Mouse (Mus musculus): ENCODE results near the gene Nek10. TPM values are rescaled to one million over a fixed set of nuclear protein-coding genes. Genes with fewer than 3 reads are reported as not detected.
"Not testable (repeated sequence)": the region's sequence is repeated elsewhere in the genome, so short reads cannot be mapped to it uniquely, and the experiment has no call there.

Nek10 gene
- polyA plus RNA-seq, 2 experiments, result 0.04 to 0.08 TPM

- Histone ChIP-seq H3K4me2 (replicated peaks; ENCODE audit: low read depth, low read length, severe bottlenecking) (no peak overlapping the region), H3K4me1 (ENCODE audit: control insufficient read depth, insufficient read depth, low read length) (no peaks in the 10 kb centered on the region), H3K9ac (ENCODE audit: low read depth, low read length, severe bottlenecking) (no peak overlapping the region), H3K4me3 (replicated peaks; ENCODE audit: low read length) (no peak overlapping the region), H3K9me3 (ENCODE audit: control insufficient read depth, low read length) (no peaks in the 10 kb centered on the region), H3K27me3 (ENCODE audit: control insufficient read depth, insufficient read depth, low read length) (no peaks in the 10 kb centered on the region), H3K36me3 (ENCODE audit: control insufficient read depth, insufficient read depth, low read length) (no peaks in the 10 kb centered on the region), H3K27ac (replicated peaks; ENCODE audit: low read depth, low read length) (no peak overlapping the region)
- peak; percentile 79 for ATAC-seq (ENCODE audit: low FRiP score, low read depth)
- peak; percentile 75 for DNase-seq (ENCODE audit: low spot score)
- TF ChIP-seq POLR2A (IDR thresholded peaks at IDR 0.05; ENCODE audit: borderline replicate concordance, extremely low read depth, insufficient read depth, insufficient read length), result no peak
- 47% methylated on average over 11 of the region's 11 CpGs for WGBS
These were observed 181.8 kb downstream of the Nek10 start for GRCm38 (mm10) chr14:14984710-14985647.

GRCm38 (mm10) chr14:14987403-14987802 lies 184.2 kb downstream of the Nek10 start:
- no peaks in the 10 kb centered on the region for H3K36me3 ChIP-seq (ENCODE audit: control insufficient read depth, insufficient read depth, low read length)
- H3K9me3 ChIP-seq (ENCODE audit: control insufficient read depth, low read length), result no peaks in the 10 kb centered on the region
- no peak overlapping the region for H3K4me3 ChIP-seq (replicated peaks; ENCODE audit: low read length)
- no peak for TF ChIP-seq POLR2A (IDR thresholded peaks at IDR 0.05; ENCODE audit: borderline replicate concordance, extremely low read depth, insufficient read depth, insufficient read length)
- WGBS, result 59% methylated on average over 1 of the region's 1 CpGs
- H3K27me3 ChIP-seq (ENCODE audit: control insufficient read depth, insufficient read depth, low read length), result no peaks in the 10 kb centered on the region
- DNase-seq (ENCODE audit: low spot score) (no peak), ATAC-seq (ENCODE audit: low FRiP score, low read depth) (no peak)
- H3K4me2 ChIP-seq (replicated peaks; ENCODE audit: low read depth, low read length, severe bottlenecking), result no peak overlapping the region
- H3K4me1 ChIP-seq (ENCODE audit: control insufficient read depth, insufficient read depth, low read length), result no peaks in the 10 kb centered on the region
- no peak overlapping the region for H3K9ac ChIP-seq (ENCODE audit: low read depth, low read length, severe bottlenecking)
- no peak overlapping the region for H3K27ac ChIP-seq (replicated peaks; ENCODE audit: low read depth, low read length)

GRCm38 (mm10) chr14:14991642-14992041 lies 188.4 kb downstream of the Nek10 start:
- DNase-seq (ENCODE audit: low spot score) (no peak), ATAC-seq (ENCODE audit: low FRiP score, low read depth) (no peak)
- H3K4me1 ChIP-seq (ENCODE audit: control insufficient read depth, insufficient read depth, low read length), result no peaks in the 10 kb centered on the region
- H3K27ac ChIP-seq (replicated peaks; ENCODE audit: low read depth, low read length), result no peak overlapping the region
- no peak overlapping the region for H3K4me2 ChIP-seq (replicated peaks; ENCODE audit: low read depth, low read length, severe bottlenecking)
- H3K36me3 ChIP-seq (ENCODE audit: control insufficient read depth, insufficient read depth, low read length), result no peaks in the 10 kb centered on the region
- no peak overlapping the region for H3K4me3 ChIP-seq (replicated peaks; ENCODE audit: low read length)
- WGBS, result 78% methylated on average over 2 of the region's 2 CpGs
- no peak for TF ChIP-seq POLR2A (IDR thresholded peaks at IDR 0.05; ENCODE audit: borderline replicate concordance, extremely low read depth, insufficient read depth, insufficient read length)
- H3K27me3 ChIP-seq (ENCODE audit: control insufficient read depth, insufficient read depth, low read length), result no peaks in the 10 kb centered on the region
- H3K9ac ChIP-seq (ENCODE audit: low read depth, low read length, severe bottlenecking), result no peak overlapping the region
- no peaks in the 10 kb centered on the region for H3K9me3 ChIP-seq (ENCODE audit: control insufficient read depth, low read length)

- TF ChIP-seq POLR2A (IDR thresholded peaks at IDR 0.05; ENCODE audit: borderline replicate concordance, extremely low read depth, insufficient read depth, insufficient read length), result no peak
- 65% methylated on average over 4 of the region's 4 CpGs for WGBS
These were observed 208.2 kb downstream of the Nek10 start for GRCm38 (mm10) chr14:15011408-15011807.

GRCm38 (mm10) chr14:15014799-15015198 lies 211.6 kb downstream of the Nek10 start:
- 0 out of 2 replicates have a peak, but pooled peaks cover 3% of the 10 kb centered on the region for H3K9me3 ChIP-seq (ENCODE audit: control insufficient read depth, low read length)
- WGBS, result 75% methylated on average over 2 of the region's 2 CpGs
- no peak overlapping the region for H3K4me2 ChIP-seq (replicated peaks; ENCODE audit: low read depth, low read length, severe bottlenecking)
- peak; percentile 76; the same call in 1 of the 2 replicates for ATAC-seq (ENCODE audit: low FRiP score, low read depth)
- DNase-seq (ENCODE audit: low spot score), result peak; percentile 38
- no peak overlapping the region for H3K4me3 ChIP-seq (replicated peaks; ENCODE audit: low read length)
- H3K9ac ChIP-seq (ENCODE audit: low read depth, low read length, severe bottlenecking), result no peak overlapping the region
- H3K27ac ChIP-seq (replicated peaks; ENCODE audit: low read depth, low read length), result no peak overlapping the region
- TF ChIP-seq POLR2A (IDR thresholded peaks at IDR 0.05; ENCODE audit: borderline replicate concordance, extremely low read depth, insufficient read depth, insufficient read length), result no peak
- H3K4me1 ChIP-seq (ENCODE audit: control insufficient read depth, insufficient read depth, low read length), result no peaks in the 10 kb centered on the region
- no peaks in the 10 kb centered on the region for H3K36me3 ChIP-seq (ENCODE audit: control insufficient read depth, insufficient read depth, low read length)
- H3K27me3 ChIP-seq (ENCODE audit: control insufficient read depth, insufficient read depth, low read length), result no peaks in the 10 kb centered on the region

More at GRCm38 (mm10) chr14:15011408-15011807, 208.2 kb downstream of the Nek10 start:
- no peak for ATAC-seq (ENCODE audit: low FRiP score, low read depth)
- Histone ChIP-seq H3K27ac (replicated peaks; ENCODE audit: low read depth, low read length) (no peak overlapping the region), H3K4me2 (replicated peaks; ENCODE audit: low read depth, low read length, severe bottlenecking) (no peak overlapping the region), H3K9me3 (ENCODE audit: control insufficient read depth, low read length) (no peaks in the 10 kb centered on the region), H3K36me3 (ENCODE audit: control insufficient read depth, insufficient read depth, low read length) (no peaks in the 10 kb centered on the region), H3K27me3 (ENCODE audit: control insufficient read depth, insufficient read depth, low read length) (no peaks in the 10 kb centered on the region), H3K4me1 (ENCODE audit: control insufficient read depth, insufficient read depth, low read length) (no peaks in the 10 kb centered on the region), H3K4me3 (replicated peaks; ENCODE audit: low read length) (no peak overlapping the region), H3K9ac (ENCODE audit: low read depth, low read length, severe bottlenecking) (no peak overlapping the region)
- no peak for DNase-seq (ENCODE audit: low spot score)

- not testable (repeated sequence) for H3K27ac ChIP-seq (replicated peaks; ENCODE audit: low read depth, low read length); H3K4me1 ChIP-seq (ENCODE audit: control insufficient read depth, insufficient read depth, low read length); H3K4me3 ChIP-seq (replicated peaks; ENCODE audit: low read length); DNase-seq (ENCODE audit: low spot score); ATAC-seq (ENCODE audit: low FRiP score, low read depth); H3K9ac ChIP-seq (ENCODE audit: low read depth, low read length, severe bottlenecking); H3K9me3 ChIP-seq (ENCODE audit: control insufficient read depth, low read length); H3K27me3 ChIP-seq (ENCODE audit: control insufficient read depth, insufficient read depth, low read length); H3K36me3 ChIP-seq (ENCODE audit: control insufficient read depth, insufficient read depth, low read length); H3K4me2 ChIP-seq (replicated peaks; ENCODE audit: low read depth, low read length, severe bottlenecking)
- 94% methylated on average over 4 of the region's 4 CpGs for WGBS
These were observed 227.4 kb downstream of the Nek10 start for GRCm38 (mm10) chr14:15030626-15031025.

- H3K27me3 ChIP-seq (ENCODE audit: control insufficient read depth, insufficient read depth, low read length); H3K27ac ChIP-seq (replicated peaks; ENCODE audit: low read depth, low read length); H3K9ac ChIP-seq (ENCODE audit: low read depth, low read length, severe bottlenecking); H3K4me2 ChIP-seq (replicated peaks; ENCODE audit: low read depth, low read length, severe bottlenecking); H3K4me3 ChIP-seq (replicated peaks; ENCODE audit: low read length); H3K9me3 ChIP-seq (ENCODE audit: control insufficient read depth, low read length); ATAC-seq (ENCODE audit: low FRiP score, low read depth); H3K4me1 ChIP-seq (ENCODE audit: control insufficient read depth, insufficient read depth, low read length); DNase-seq (ENCODE audit: low spot score); H3K36me3 ChIP-seq (ENCODE audit: control insufficient read depth, insufficient read depth, low read length): not testable (repeated sequence)
- 83% methylated on average over 8 of the region's 8 CpGs for WGBS
These were observed 231.4 kb downstream of the Nek10 start for GRCm38 (mm10) chr14:15034638-15035037.
